Mouse (Mus musculus): ENCODE data around the gene Paxx.

Paxx gene

GRCm38 (mm10) chr2:25460551-25461309 is at the start of gene Paxx:
Gene Paxx, minus strand, starts transcription at chr2:25461094.
- DNase-seq (ENCODE audit: low spot score) = peak; percentile 88

- DNase-seq (ENCODE audit: low spot score) = no peak
Observed at GRCm38 (mm10) chr2:25509912-25510311, 49.0 kb upstream of the Paxx start.

GRCm38 (mm10) chr2:25506964-25507363 is 46.1 kb upstream of the Paxx start:
- DNase-seq (ENCODE audit: low spot score) = no peak

- no peak for DNase-seq (ENCODE audit: low spot score)
Observed at GRCm38 (mm10) chr2:25505860-25506259, 45.0 kb upstream of the Paxx start.

- DNase-seq (ENCODE audit: low spot score) = no peak
Observed at GRCm38 (mm10) chr2:25505000-25505399, 44.1 kb upstream of the Paxx start.

GRCm38 (mm10) chr2:25504538-25504937 is 43.6 kb upstream of the Paxx start:
- DNase-seq (ENCODE audit: low spot score) = no peak

GRCm38 (mm10) chr2:25502726-25503125 is 41.8 kb upstream of the Paxx start:
- DNase-seq (ENCODE audit: low spot score) = no peak

GRCm38 (mm10) chr2:25501593-25502486 is 40.9 kb upstream of the Paxx start, which contains the start of gene C8g:
Gene C8g, minus strand, starts transcription at chr2:25501719.
- DNase-seq (ENCODE audit: low spot score) = no peak

- peak; percentile 79 for DNase-seq (ENCODE audit: low spot score)
Observed at GRCm38 (mm10) chr2:25500576-25501405, 39.9 kb upstream of the Paxx start, which contains the start of gene Fbxw5. Gene Fbxw5, plus strand, starts transcription at chr2:25500750.

- no peak for DNase-seq (ENCODE audit: low spot score)
Observed at GRCm38 (mm10) chr2:25500071-25500575, 39.2 kb upstream of the Paxx start.

- DNase-seq (ENCODE audit: low spot score) = no peak
Observed at GRCm38 (mm10) chr2:25498622-25499478, 38.0 kb upstream of the Paxx start.

- DNase-seq (ENCODE audit: low spot score) = no peak
Observed at GRCm38 (mm10) chr2:25497846-25498575, 37.1 kb upstream of the Paxx start.

- DNase-seq (ENCODE audit: low spot score) = no peak
Observed at GRCm38 (mm10) chr2:25496462-25496861, 35.6 kb upstream of the Paxx start.

GRCm38 (mm10) chr2:25493476-25493961 is 32.6 kb upstream of the Paxx start, which contains the start of gene Lcn12:
Gene Lcn12, minus strand, starts transcription at chr2:25493911.
- no peak for DNase-seq (ENCODE audit: low spot score)

GRCm38 (mm10) chr2:25492988-25493387 is 32.1 kb upstream of the Paxx start:
- no peak for DNase-seq (ENCODE audit: low spot score)

GRCm38 (mm10) chr2:25488671-25489068 is 27.8 kb upstream of the Paxx start:
- no peak for DNase-seq (ENCODE audit: low spot score)

GRCm38 (mm10) chr2:25487965-25488670 is 27.2 kb upstream of the Paxx start:
- DNase-seq (ENCODE audit: low spot score) = no peak

- no peak for DNase-seq (ENCODE audit: low spot score)
Observed at GRCm38 (mm10) chr2:25484901-25485647, 24.2 kb upstream of the Paxx start.
